Mouse (Mus musculus) cerebellum, postnatal 36 days (tissue): ENCODE data around the gene Ghr.

Experiments
- DNase-seq, 2 experiments: peaks; one replicate each; pipeline ENCODE4 v3.0.0; 2021 to 2022; ENCODE audit warnings: mixed read lengths in 2 of 2

Gene Ghr

DNA sequence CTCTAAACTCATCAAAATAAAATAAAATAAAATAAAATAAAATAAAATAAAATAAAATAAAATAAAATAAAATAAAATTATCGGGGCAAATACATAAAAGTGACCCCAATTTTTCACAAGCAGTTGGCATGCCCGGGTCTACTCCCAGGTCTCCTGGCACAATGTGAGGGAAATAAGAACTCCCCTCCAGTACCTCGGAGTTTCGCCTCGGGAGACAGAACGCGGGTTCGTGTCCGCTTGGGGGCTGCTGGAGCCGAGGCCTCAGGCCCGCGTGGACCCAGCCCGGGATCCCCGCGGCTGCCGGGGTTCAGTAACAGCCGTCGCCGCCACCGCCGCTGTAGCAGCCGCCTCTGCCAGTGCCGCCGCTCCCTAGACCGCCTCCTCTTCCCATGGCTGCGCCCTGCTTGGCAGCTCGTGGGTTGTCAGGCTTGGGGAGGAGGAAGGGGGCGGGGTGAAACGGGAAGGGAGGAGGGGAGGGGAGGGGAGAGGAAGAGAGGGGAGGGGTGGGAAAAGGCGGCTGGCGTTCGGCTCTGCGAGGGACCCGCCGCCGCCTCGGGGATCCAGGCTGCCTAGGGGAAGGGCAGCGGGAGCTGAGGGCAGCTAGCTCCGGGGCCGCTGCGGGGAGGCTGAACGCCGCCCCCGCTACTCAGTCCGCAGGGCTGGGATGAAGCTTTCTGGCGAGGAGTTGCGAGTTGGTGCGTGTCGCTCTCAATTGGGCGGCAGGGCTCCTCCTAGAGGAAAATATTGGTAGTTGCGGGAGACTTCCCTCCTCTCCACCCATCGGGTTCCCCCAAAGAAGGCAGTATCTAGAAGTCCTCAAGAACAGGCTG is at the start of gene Ghr:
Gene Ghr (minus strand): TSS at position 686 of the 830 bp plus-strand sequence.
- peak; percentile 81 to 85 for DNase-seq

DNA sequence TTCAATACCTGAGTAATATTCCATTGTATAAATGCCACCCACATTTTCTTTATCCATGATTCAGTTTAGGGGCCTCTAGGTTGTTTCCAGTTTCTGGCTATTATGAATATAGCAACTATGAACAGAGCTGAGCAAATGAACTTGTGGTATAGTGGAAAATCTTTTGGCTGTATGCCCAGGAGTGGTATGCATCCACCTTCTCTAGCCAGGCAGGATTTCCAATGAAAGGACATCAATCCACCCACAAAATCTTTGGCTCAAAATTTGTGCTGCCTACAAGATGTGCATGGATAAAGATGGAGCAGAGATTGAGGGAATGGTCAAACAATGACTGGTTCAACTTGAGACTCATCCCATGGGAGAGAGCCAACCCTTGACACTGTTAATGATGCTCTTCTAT is 39.5 kb upstream of the Ghr start:
- no peak for DNase-seq

DNA sequence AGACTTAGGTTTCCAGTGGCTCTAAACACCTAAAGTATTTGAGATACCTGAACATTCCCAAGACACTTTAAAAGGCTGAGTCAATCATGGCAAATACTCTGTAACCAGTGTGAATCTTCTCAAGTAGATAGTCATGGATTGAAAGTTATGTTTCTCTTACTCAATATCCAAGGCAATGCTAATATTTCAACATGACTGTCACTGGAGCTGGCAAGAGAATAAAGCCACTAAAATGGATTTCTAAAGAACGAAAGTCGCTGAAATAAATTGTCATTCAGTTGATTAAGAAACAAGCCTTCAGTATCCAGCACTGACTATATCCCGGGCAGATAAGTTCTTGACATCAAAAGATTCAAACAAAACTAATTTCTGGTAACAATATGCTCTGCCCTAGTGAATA is 37.1 kb upstream of the Ghr start:
- DNase-seq: no peak

DNA sequence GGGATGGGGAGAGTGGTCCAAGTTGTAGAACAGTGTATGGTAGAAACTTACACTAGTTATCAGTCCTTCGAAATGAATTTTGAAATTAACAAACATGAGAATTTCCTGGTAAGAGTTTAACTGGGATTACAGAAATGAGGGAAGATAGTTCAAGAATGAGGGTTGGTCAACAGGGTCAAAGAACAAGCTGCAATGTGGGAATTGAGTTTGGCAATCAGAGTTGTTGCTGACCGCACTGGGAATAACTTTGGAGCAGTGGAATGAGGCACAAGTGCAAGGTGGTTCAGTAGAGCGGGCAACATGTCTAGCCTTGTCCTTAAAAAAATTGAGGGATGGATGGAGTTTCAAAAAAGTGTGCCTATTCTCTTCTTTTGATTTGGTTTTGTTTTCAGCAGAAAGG is 35.0 kb upstream of the Ghr start:
- DNase-seq: no peak

DNA sequence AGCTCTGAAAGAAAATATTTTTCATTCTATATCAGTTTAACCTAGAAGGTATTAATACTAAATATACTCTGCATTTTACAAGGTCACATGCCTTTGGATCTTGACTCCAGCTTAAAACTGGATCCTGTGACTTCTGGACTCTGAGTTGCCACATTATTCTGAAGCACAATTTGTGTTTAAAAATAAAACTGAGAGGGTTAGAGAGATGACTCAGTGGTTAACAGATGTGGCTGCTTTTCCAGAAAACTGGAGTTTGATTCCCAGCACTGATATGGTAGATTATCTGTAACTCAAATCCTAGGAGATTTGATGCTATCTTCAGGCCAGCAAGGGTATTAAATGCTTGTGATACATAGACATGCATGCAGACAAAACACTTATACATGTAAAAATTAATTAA is 28.7 kb upstream of the Ghr start:
- no peak for DNase-seq

DNA sequence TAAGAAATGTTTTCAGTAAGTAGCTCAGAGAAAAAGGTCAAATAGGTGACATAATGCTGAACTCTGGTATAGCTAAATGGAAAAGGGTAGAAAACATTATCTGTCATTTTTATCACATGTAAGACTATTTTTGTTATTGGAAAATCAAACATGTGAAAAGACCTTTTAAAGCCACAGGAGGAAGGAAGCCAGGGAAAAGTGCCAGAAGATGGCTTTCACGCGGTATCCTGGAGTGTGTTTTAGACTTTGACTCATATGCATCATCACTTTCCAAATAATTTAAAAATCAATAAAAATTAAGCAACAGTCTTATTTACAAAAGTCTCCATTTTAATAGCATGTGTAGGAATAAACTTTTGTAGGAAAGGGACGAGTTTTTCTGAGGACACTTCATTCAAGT is 24.7 kb upstream of the Ghr start:
- DNase-seq: no peak

DNA sequence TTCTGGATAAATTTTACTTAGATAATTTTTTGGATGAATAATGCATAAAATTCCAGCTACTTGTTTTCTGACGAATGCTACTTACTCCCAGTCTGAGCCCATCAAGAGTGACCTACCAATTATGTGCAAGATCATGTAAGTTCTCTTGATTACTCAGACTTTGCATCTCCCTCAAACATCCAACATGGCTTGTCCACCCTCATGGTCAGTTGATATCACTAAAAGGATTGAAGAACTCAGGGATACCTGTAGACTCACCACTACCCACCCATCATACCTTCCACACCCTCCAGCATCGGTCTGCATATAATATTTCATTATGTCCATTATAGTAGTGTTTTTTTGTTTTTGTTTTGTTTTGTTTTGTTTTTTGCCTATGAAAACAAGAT is 18.8 kb upstream of the Ghr start:
- no peak for DNase-seq

DNA sequence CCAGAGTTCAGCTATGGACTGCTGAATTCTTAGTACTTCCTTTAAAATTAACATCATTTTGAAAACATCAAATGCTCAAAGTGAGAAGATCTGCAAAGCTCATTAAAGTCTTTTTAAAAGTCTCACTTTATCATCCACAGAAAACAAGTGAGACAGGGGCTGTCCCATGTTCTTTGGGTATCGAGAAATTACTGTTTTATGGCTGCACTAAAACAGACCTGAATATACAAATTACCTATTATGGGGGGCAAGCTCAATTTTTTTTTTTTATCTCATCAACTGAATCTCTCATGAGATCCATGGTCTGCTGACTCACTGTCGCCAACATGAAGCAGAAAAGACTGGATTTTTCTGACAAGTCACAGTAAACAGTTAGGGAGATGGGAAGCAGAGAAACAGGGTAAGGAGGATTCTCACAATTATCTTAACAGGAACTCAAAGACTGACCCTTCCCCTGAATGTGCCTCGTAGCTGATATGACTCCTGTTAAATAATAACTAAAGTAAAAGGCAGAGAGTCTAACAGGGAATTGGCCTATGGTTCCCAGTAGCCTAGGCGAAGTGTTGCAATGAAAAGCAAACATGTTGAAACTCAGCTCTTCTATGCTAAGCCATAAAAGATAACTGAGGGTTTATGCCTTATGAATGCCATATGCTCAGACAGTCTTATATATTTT is 18.3 kb upstream of the Ghr start:
- no peak for DNase-seq

DNA sequence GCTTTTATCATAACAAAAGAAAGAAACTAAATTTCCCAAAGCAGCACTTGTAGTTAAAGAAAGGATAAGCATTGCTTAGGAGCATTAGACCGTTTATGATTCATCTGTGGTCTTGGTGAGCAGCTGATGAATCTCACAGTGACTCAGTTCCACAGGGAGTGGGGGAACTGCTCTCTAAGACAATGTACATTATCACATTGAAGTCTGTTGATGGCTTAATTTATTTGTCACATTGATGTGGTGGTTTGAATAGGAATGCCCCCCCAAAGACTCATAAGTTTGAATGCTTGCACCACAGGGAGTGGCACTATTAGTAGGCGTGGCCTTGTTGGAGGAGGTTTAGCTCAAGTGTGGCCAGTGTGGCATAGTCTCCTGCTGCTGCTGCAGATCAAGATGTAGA is 4.6 kb upstream of the Ghr start:
- no peak for DNase-seq

DNA sequence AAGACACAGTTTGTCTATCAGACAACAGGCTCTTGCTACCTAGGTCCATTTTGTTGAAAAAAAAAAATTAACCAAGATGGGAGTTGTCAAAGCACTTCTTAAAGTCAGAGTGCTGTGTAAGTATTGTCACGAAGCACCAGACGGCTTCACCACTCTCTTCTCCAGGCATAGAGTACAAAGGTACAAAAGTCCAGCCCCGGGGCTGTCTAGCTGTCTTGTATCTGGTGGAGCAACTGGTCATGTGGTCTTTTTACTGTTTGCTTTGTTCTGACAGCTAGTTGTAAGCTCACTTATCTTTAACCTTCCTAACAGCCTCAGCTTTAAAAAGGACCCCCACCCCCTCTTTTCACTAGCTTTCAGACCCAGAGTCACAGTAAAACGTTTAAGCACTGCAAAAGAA is 1.1 kb upstream of the Ghr start:
- DNase-seq: no peak

DNA sequence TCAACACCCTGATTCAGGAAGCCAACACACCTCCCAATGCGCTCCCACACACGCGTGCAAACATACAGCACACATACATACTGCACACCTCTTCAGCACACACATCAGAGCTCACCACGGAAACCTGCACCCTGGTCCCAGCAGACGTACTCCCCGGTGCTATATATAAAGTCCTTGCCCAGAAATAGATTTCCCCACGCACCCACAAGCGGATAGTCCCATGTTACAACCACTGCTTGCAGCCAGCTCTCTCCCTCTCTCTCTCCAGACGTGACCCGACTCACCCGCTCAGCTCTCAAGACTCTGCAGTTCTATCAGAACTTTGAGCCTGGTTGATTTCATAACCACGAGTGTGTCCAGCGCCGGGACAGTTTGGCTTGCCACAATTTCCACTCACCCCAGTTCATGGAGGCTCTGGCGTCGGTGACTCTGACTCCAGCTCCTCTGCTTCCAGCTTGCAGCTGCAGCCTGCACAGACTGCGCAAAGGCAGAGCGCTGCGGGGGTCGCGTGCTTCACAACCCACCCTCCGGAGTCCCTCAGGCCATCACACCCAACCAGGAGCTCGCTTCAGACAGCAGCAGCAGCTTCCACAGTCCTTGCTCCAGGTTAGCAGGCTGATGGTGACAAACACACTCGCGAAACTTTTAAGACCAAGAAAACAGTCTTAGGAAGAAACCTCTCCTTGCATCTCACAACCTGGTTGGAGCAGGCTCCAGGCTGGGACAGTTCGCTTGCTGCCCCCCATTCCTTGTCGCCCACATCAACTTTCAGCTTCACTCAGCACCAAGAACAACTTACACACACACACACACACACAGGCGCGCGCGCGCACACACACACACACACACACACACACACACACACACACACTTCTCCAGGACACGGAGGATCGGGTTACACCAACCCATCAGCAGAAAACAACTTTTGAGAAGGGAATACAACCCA is 1.2 kb downstream of the Ghr start:
- peak; percentile 11 to 23 for DNase-seq

DNA sequence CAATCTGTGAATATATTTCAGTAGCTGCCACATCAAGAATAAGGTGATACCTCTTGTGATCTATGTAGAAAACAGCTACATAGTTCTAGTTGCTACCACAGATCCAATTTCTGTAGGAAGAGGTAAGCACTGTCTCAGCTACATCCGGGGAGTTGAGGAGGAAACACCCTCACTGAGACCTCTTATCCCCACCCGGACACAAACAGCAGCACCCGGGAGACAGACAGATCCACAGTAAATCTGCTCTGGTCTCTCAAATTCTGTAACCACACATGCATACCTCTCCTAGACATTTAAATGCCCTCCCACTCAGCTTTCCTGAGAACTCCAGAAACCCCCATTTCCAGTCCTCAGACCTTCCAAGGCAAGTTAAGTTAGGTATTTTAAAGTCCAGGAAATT is 2.0 kb downstream of the Ghr start:
- no peak for DNase-seq

DNA sequence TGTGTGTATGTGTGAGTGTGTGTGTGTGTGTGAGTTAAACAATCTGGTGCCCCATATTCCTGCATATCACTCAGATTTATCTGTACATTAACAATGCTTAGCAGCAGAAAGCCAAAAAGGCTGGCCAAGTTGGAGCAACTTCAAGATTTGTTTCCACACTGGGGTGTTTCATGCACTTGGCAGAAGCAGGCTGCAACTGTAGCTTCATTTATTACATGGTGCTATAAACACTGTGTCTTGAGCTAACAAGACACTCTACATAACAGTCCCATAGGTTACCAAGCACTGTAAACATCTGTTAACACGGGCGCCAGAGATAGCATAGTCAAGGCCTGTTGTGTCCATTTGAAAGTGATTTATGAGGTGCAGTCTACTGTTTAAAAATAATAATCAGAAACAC is 3.1 kb downstream of the Ghr start:
- DNase-seq: no peak

DNA sequence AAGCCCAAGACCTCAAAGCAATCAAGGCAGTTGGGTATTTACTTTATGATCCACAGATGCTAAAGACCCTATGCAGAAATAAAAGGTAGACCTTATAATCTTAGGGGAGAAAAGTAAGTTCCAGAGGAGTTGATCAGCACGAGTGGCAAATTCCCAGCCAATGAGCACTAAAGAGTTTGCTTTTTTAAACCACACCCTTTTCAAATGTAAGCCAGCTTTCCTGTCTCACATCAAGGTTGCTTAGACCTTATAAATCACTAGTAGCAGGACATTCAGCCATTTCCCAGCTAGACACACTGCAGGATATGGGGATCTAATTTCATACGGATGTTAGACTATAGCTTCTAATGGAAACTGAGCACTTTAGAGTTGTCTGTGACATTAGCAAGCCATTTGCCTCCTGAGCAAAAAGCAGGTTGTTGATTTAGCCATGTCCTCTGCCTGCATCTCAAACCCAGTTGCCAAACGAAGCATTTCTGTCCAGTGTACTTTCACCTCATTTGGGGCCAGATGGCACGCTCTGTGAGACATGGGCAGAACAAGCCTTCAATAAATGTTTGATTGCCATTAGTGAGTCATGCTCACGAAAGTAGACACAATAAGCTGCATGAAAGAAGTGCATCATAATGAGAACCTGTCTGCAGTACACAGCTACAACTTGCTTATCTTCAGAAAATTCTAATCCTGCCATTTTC is 4.9 kb downstream of the Ghr start:
- DNase-seq: no peak

DNA sequence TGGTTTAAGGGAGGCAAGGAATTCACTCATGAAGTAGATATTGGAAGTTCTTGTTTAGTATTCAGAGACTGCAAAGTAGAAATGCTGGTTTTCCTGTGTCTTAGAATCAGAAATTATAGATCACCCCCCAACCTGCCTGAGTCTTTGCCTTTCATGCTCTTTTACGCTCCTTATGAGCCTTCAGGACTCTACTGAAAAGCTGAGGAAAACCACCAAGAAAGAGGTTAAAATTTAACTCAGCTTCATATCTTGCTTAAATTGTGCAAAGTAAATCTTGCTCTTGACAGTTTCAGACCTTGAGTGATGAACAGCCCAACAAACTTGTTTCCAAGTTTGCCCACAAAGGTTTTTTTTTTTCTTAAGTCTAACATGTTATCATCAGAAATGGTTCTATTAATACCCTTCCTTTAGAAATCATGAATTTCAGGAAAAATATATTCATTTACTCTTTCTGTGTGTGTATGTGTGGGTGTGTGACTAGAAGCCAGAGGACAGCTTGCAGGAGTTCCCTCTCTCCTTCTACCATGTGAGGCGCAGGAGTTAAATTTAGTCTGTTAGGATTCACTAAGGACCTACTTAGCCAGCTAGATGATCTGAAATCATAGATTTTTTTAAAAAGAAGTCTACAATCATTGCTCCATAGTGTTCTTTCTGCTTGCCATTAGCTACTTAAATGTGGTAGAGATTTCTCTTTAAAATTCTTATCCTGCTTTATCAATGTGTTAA is 14.0 kb downstream of the Ghr start:
- DNase-seq: no peak

DNA sequence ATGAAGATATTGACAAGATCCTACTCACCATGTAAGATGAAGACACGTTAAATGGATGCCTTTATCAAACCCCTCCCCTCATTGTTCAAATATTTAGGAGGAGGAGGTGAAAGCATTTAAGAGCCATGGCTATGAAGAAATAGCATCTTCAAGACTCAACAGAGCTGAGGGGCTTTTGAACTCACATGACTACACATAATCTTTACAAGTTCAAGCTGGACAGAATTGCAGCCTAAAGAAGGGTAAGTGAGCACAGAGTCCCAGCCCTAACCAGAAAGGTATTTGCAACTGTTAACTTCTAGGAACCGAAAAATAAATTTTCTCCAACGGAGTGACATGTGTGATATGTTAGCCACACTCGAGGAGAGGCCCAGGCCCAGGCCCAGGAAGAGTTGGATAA is 18.7 kb downstream of the Ghr start:
- no peak for DNase-seq

DNA sequence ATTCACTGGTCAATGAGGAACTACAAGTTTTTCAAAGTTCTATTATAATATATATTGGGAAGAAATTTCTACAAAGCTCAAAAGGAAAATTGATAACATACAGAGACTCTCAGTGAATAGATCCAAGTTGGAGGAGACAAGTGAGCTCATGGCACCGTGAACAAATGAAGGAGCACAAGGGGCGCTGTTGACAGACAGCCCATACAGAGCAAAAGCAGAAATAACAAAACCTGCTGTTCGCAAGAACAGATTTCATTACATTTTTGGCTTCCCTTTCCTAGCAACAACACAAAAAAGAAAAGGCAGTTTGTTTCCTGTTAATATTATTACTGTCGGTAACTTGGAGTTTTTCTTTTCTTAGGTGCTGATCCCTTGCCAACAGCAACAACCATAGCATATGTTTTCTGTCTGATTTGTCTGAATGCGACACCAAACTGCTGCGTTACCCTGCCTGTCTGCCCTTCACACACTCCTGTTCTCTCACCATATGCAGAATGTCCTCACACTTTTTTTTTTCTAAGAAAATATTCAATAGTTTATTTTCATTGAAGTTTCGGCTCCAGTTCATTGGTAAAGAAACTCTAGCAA is 19.3 kb downstream of the Ghr start:
- DNase-seq: no peak

DNA sequence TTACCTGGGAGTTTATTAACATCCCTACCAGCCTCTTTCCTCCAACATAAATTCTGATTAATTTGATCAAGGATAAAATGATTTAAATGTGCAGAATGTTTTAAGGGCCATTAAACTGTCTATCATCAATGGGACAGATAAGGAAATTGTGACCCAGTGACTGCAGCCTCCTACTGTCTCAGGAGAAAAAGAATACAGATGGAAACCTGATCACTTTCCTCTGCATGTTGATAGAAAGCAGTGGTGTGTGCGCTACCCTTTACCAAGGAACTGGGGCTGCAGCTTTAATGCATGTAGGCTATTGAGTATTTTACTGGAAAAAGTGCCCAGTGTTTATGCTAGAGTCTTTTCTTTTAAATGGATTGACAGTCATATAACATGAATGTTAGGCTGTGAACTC is 19.8 kb downstream of the Ghr start:
- no peak for DNase-seq

DNA sequence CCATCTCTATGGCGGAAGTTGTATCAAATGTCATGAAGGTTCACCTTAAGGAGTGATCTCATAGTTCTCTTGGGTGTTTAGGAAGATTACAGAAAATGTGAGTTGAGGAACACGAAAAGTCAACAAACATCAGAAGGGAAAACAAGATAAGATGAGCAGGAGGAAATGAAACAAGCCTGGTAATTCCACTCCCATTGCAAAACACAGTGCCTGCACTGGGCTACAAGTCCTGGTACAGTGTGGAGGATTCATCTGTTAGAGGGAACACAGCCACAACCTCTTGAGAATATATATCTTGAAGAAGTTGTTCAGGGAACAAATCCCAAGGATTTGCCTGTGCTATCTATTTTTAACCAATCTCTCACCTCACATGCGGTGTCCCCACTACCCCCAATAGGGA is 24.8 kb downstream of the Ghr start:
- no peak for DNase-seq

DNA sequence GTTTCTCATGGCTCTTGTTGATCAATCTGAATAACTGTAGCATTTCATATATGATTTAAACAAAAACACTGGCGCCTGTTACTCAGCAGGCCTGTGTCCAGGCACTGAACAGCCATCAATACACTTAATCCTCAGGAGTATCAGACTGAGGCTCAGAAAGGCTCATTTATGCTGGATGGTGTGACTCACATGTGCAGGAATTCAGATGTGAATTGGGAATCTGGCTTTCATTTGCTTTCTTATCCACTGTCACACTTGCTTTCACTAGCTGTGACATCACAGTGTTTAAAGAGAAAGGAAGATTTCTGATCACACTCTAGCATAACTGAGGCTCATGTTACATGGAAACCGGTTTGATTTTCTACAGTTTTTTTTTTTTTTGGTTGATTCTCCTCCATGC is 39.0 kb downstream of the Ghr start:
- DNase-seq: no peak

DNA sequence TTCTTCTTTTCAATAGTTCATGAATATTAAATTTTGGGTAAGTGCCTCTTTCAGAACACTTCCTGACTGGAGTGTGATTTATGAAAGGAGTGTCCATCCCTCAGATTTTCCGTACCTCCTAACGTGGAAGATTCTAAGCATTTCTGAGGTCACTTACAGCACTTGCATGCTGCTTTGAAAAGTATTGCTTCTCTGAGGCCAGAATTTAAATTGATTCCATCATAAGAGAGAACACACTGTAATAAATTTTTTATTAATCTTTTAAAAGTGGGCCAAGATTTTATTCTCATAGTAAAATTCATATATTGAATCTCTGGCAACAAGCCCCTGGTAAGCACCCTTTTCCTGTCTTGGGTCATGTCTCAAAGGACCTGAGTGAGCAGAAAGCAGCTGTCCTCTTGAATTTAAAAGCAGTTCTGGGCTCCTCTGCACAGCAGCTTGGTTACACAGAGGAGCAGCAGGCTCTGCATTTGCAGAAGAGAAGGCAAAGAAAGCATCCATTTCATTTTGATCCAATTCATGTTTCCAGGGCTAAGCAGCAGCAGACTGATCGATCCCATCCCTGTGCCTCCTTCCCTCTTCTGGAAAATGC is 46.9 kb downstream of the Ghr start:
- DNase-seq: no peak
